Mouse (Mus musculus) layer of hippocampus, postnatal 25 days (tissue): ENCODE measurements at regions not wholly inside any gene's neighbourhood (a gene's known extent, or its start where the extent isn't known, plus 50 kb on each side); places are given as distances from the start of the nearest gene placed in this dataset.

ENCODE experiments used
- DNase-seq, 2 experiments: peaks; one replicate each; pipeline ENCODE4 v3.0.0; 2022; ENCODE audit warnings: mixed read lengths in 2 of 2, low spot score in 1 of 2; ENCODE audit errors: extremely low spot score in 1 of 2

GRCm38 (mm10) chr8:91901525-91902281 lies 99.8 kb upstream of the Irx3 start:
- DNase-seq = no peak

- DNase-seq = no peak
These were observed 97.9 kb upstream of the Irx3 start for GRCm38 (mm10) chr8:91899747-91900146.

GRCm38 (mm10) chr8:91897381-91897780 lies 95.5 kb upstream of the Irx3 start:
- DNase-seq = no peak

GRCm38 (mm10) chr8:91895987-91896386 lies 94.1 kb upstream of the Irx3 start:
- DNase-seq = no peak

- DNase-seq = no peak
These were observed 83.0 kb upstream of the Irx3 start for GRCm38 (mm10) chr8:91884862-91885261.

- no peak for DNase-seq
These were observed 82.5 kb upstream of the Irx3 start for GRCm38 (mm10) chr8:91884325-91884724.

GRCm38 (mm10) chr8:91883012-91883411 lies 81.1 kb upstream of the Irx3 start:
- no peak for DNase-seq

GRCm38 (mm10) chr8:91878886-91879285 lies 77.0 kb upstream of the Irx3 start:
- DNase-seq = no peak

- DNase-seq = no peak
These were observed 74.3 kb upstream of the Irx3 start for GRCm38 (mm10) chr8:91876161-91876560.

- DNase-seq = no peak
These were observed 71.4 kb upstream of the Irx3 start for GRCm38 (mm10) chr8:91873232-91873631.

GRCm38 (mm10) chr8:91872278-91873115 lies 70.6 kb upstream of the Irx3 start:
- DNase-seq = no peak

- DNase-seq = no peak
These were observed 65.2 kb upstream of the Irx3 start for GRCm38 (mm10) chr8:91867069-91867468.

GRCm38 (mm10) chr8:91866076-91866475 lies 64.2 kb upstream of the Irx3 start:
- DNase-seq = no peak

GRCm38 (mm10) chr8:91865361-91865760 lies 63.5 kb upstream of the Irx3 start:
- DNase-seq = no peak

- DNase-seq = no peak
These were observed 61.6 kb upstream of the Irx3 start for GRCm38 (mm10) chr8:91863505-91863904.

- DNase-seq = no peak
These were observed 54.0 kb upstream of the Irx3 start for GRCm38 (mm10) chr8:91855881-91856280.

- DNase-seq = no peak
These were observed 52.5 kb upstream of the Irx3 start for GRCm38 (mm10) chr8:91854369-91854768.

GRCm38 (mm10) chr8:91853803-91854202 lies 51.9 kb upstream of the Irx3 start:
- no peak for DNase-seq

- no peak for DNase-seq
These were observed 51.5 kb upstream of the Irx3 start for GRCm38 (mm10) chr8:91853336-91853735.
